Mouse (Mus musculus) urinary bladder, postnatal 25 days (tissue): Measurements from ENCODE around the gene Ccdc162.

Experiments
- DNase-seq: peaks from one replicate; pipeline ENCODE4 v3.0.0; 2022; ENCODE audit warnings: low spot score

Gene Ccdc162

GRCm38 (mm10) chr10:41635276-41636033, 81.0 kb downstream of the Ccdc162 start:
- DNase-seq, result no peak

- DNase-seq, result no peak
These were observed 82.6 kb downstream of the Ccdc162 start for GRCm38 (mm10) chr10:41633801-41634200.

- DNase-seq, result no peak
These were observed 84.4 kb downstream of the Ccdc162 start for GRCm38 (mm10) chr10:41632062-41632461.

GRCm38 (mm10) chr10:41626996-41627395, 89.4 kb downstream of the Ccdc162 start:
- DNase-seq, result no peak

- no peak for DNase-seq
These were observed 96.4 kb downstream of the Ccdc162 start for GRCm38 (mm10) chr10:41619988-41620387.

GRCm38 (mm10) chr10:41615487-41615886, 100.9 kb downstream of the Ccdc162 start:
- no peak for DNase-seq

DNA sequence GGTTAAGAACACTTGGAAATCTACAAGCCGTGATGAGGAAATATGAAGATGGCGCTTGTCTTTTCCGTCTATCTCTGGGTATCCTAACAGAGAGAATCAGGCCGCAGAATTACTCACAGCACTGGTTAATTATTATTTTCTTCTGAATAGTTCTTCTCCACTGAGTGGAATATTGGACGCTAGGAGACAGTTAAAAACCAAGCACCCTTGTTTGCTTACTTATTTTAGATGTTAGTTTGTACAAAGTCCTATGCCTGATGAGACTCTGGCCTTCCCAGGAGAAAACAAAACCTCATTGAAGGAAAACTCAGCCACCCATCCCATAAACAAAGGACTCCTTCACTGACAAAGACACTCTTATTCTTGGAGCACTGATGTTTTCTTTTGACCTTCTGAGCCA, 104.5 kb downstream of the Ccdc162 start:
- DNase-seq, result no peak

DNA sequence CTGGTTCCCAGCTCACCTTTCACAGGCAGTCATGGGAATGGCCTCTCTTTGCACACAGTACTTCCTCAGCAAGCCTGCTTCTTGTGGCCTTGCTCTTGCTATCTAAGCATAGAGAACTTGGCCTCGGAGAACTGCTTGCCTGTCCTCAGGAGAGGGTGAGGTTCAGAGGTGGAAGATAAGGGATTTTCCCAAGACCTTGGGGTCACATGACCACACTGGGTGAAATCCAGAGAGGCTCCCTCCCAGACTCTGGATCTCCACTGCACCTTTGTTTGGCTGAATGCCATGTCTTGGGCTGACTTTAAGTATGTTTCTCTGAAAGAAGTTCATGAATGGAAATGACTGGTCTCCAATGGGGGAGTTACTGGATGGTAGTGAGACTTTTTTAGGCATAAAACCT, 107.0 kb downstream of the Ccdc162 start:
- DNase-seq, result no peak

DNA sequence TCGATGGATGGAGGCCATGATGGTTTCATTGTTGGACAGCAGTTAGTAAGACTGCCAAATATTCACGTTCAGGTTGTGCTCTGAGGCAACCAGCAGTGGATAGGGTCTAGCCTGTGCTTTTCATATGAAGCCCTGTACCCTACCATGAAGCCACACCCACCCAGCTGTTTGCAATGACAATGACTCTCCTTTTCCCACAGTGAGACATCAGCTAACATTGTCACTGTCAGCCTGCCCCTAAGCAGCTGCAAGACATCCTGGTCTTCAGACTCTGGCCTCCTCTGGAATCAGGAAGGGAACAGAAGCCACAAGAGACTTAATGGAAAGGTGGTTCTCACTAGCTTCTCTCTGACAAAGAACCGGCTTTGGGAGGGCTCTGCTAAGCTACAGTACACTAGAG, 107.9 kb downstream of the Ccdc162 start:
- no peak for DNase-seq

DNA sequence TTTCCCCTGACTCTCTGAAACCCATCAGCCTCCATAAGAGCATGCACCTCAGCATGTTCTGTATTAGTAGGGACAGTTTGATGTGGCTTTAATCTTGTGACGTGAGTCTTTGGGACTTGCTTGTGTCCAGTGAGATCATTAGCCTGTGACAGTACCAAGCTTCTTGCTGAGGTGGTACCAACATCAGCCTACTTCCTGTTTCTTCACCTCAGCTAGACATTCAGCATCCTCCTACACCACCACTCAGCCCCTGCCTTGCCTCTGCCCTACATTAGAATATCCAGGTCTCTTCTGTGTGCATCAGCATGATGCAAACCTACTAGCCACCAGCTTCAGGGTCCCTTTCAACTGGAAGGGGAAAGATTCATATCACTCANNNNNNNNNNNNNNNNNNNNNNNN, 113.8 kb downstream of the Ccdc162 start:
- no peak for DNase-seq

DNA sequence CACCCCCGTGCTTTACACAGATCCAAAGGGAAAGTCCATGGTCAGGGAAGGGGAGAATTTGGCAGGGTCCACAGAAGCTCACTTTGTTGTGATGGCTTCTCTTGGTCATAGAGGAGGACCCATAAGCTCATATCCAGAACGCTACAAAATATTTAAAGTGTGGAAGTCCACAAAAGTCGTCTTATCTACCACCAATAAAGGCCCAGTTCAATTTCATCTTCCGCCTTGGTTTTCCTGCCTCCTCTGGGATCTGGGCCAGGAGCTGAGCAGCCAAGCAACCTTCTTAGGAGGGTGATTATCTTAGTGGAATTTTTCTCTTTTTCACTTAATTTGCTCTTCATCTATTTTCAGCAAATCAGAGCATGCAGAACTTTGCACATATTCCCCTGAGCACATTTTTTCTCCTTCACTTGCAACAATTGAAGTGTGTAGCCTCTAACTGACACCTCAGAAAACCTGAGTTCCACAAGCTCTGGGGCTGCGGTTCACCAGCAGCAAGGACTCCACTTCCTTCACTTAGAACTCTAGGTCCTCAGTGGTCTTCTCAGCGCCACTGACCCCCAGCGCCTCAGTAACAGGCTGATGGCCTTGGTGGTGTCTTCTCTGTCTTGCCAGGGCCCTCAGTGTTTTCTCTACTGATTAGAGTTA, 114.4 kb downstream of the Ccdc162 start:
- DNase-seq, result no peak

GRCm38 (mm10) chr10:41601302-41601701, 115.1 kb downstream of the Ccdc162 start:
- DNase-seq, result no peak

GRCm38 (mm10) chr10:41599051-41599450, 117.4 kb downstream of the Ccdc162 start:
- no peak for DNase-seq

DNA sequence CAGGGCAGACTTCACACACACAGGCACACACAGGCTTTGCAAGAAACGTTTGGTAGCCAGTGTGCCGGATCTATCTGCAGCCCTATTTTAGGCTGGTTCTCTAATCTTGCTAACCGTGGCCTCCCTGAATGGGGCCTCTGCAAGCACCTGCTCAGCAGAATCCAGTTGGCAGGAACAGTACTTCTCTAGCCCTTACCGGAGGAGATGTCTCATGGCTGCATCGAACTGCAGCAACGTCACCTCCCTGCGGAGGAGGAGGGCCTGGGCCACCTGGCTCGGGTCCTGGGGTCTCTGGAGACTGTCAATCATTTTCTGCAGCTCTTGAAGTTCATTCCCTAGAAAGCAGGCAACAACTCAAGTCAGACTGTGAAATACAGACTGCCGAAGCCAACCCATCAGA, 118.2 kb downstream of the Ccdc162 start:
- no peak for DNase-seq

DNA sequence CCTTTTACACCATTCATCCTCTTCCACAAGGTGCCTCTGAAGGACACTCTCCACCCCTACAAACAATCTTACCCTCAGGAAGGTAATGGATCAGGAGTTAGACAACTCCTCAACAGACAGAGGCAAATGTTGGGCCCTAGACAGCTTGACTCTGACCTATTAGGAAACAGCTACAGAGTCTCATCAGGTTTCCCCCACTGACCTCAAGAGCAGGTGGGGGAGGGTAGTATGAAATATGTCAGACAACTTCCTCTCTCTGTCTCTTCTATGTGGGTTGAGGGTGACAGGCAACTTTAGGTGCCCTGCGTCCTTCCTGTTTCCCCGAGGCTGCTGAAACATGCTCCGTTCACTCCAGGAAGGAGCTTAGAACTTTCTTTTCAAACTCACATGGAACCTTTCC, 120.9 kb downstream of the Ccdc162 start:
- DNase-seq, result no peak

DNA sequence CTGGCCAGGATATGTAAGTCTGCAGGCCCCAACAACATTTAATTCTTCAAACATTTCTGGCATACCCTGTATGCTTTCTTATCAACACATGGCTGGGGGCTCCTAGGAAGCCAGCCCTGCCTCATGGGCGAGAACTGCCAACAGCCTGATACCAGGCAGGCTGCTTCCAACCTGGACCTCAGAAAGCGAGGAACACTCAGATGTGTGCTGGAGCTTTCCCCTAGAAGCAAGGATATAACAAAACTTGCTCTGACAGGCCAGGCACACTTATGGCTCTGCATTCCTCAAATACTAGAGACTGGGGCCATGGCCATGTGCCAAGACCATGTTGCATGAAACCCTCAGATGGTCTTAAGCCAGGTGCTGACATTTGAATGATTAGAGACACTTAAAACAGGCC, 121.5 kb downstream of the Ccdc162 start:
- peak; percentile 25 for DNase-seq

GRCm38 (mm10) chr10:41594433-41594832, 122.0 kb downstream of the Ccdc162 start:
- no peak for DNase-seq

DNA sequence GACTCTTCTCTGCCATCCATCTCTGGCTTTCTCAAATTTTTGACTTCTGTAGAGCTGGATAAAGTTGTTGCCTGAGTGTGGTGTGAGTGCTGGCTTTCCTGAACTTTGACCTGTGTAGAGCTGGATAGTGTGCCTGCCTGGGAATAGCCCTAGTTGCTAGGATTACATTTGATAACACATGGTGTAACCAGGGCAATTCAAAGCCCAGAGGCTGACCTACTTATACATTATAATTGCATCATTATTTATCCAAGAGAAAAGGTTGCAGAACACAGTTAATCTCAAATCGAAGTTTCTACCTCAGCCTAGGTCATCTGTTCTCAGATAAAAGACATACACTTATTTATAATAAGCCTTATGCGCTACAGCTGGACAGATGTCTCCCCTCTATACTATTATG, 127.8 kb downstream of the Ccdc162 start:
- DNase-seq, result no peak

DNA sequence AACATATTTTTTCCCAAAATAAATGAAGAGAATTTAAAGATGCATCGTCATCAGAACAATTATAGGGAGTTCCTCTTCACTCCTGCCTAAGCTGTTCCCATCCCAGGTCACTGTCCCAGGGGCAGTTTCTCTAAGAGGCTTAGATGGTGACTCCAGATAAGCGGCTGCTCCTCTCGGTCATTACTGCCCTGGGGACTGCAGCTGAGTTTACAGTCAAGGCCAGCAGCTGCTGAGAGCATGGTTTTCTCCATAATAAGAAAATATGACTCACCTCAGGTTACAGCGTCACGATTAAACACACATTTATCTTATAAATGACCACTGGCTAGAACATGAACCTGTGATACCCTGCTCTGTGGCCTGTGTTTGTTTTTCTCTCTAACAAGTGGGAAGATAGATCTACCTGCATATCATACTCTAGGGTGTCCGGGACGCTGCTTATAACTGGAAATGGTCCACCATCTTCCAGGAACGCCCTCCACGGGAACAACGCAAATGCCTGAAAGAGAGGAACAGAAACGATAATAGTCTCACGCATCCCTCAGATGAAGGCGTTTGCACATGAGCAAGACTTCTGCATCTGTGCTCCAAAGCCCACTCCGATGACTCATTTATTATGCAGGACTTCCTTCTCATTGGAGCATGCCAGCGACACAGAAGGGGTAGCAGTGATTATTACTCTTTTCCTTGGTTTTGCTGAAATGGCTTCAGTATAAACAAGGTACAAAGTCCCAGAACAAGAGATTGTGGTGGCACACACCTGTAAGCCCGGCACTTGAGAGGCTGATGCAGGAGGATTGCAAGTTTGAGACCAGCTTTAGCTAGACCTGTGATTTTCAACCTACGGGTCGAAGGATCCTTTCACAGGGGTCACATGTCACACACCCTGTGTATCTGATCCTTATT, 129.2 kb downstream of the Ccdc162 start:
- DNase-seq, result no peak

GRCm38 (mm10) chr10:41583383-41583782, 133.1 kb downstream of the Ccdc162 start:
- no peak for DNase-seq

- no peak for DNase-seq
These were observed 133.5 kb downstream of the Ccdc162 start for GRCm38 (mm10) chr10:41582901-41583361.

- DNase-seq, result no peak
These were observed 136.0 kb downstream of the Ccdc162 start for GRCm38 (mm10) chr10:41580441-41580840.

DNA sequence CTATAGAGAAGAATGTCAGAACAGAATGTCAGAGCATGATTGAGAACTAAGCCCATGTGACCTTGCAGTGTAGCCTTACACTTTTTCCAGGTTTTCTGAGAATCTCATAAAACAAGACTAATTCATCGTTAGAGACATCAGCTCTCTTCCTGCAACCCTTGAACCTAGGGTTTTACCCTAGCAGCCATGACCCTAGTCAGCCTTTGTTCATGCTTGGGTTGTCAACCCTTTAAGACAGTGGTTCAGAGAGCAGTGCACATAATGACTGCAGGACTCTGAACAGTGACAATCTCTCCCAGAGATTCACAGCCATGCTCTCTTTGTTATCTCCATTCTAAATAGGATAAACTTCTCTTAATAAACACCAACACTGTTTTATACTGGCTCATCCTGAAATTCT, 137.9 kb downstream of the Ccdc162 start:
- DNase-seq, result no peak
